ENCODE assay signal across 10 mouse cellular contexts in the genomic region with DNA sequence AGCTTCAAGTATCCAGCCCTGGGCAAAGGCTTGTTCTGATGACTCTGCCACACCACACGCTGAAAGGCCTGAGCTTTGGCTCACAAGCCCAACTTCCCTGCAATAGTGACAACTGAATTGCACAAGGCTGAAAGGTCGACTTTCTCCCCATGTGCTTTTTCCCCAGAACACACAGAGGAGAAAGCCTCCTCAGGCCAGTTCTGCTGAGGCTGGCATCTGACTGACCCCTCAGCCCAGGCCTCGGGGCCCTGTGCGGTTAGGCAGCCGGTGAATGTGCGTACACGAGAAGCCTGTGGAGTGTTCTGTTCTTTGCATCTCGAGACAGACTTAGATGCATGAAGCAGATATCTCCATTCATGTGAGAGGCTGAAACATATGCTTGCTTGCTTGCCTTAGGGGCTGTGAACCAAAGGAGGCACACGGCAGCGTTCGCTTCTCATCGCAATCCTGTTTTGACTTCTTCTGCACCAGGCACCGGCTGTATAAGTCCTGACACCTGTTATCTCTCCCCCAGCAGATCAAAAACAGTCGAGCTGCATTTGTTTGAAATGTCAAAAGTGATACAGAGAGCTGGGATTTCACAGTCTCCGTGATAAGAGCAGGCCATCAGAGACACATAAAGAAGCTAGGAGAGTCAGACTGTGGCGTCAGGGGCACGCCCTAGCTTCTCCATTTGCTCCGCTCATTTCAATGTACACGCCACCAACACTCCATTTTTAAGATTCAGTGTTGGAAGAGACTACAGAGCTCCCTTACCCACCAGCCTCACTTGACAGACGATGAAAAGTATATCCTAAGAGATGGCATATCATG. TPM values are rescaled to one million over a fixed set of nuclear protein-coding genes. Genes with fewer than 3 reads are reported as not detected.
A peak's percentile ranks its signal among the peaks of the same experiment; 100 is the strongest.
DNase-seq lines count a peak whose midpoint lies in the region; ATAC-seq lines count a peak whose summit lies in the region.
"Had no signal": no experiment of that assay in that cellular context is flagged by ENCODE, and none has a peak within 500 bp of the region (broad histone marks: within the 10 kb centered on the region; RNA-seq: fewer than 3 reads in every experiment).

No protein-coding gene starts in this region.

- no peak overlapping the region for H3K27ac ChIP-seq in embryonic facial prominence, embryonic 14.5 days (replicated peaks; ENCODE audit: low read depth, low read length)
- H3K27ac ChIP-seq in embryonic facial prominence, embryonic 10.5 days (replicated peaks), result no peak overlapping the region
- H3K27ac ChIP-seq in forebrain, embryonic 14.5 days (ENCODE audit: low read depth, low read length), result peak overlapping the region; percentile 95
- no peak overlapping the region for H3K27ac ChIP-seq in midbrain, embryonic 12.5 days (replicated peaks)
- H3K27ac ChIP-seq: limb, embryonic 15.5 days had no signal

- no peaks in the 10 kb centered on the region for H3K9me3 ChIP-seq in embryonic facial prominence, embryonic 14.5 days (ENCODE audit: control insufficient read depth, low read length)
- H3K9me3 ChIP-seq in embryonic facial prominence, embryonic 10.5 days, result no peaks in the 10 kb centered on the region
- no peaks in the 10 kb centered on the region for H3K9me3 ChIP-seq in forebrain, embryonic 14.5 days (replicated peaks; ENCODE audit: control insufficient read depth, low read length)
- H3K9me3 ChIP-seq in midbrain, embryonic 12.5 days, result no peaks in the 10 kb centered on the region
- H3K9me3 ChIP-seq: limb, embryonic 15.5 days had no signal

- H3K4me3 ChIP-seq in embryonic facial prominence, embryonic 14.5 days (ENCODE audit: low read depth, low read length), result no peak overlapping the region
- no peak overlapping the region for H3K4me3 ChIP-seq in embryonic facial prominence, embryonic 10.5 days
- peak overlapping the region; percentile 49 for H3K4me3 ChIP-seq in forebrain, embryonic 14.5 days (ENCODE audit: low read depth, low read length)
- no peak overlapping the region for H3K4me3 ChIP-seq in midbrain, embryonic 12.5 days
- H3K4me3 ChIP-seq: limb, embryonic 15.5 days had no signal

- peaks cover 60% of the 10 kb centered on the region for H3K4me1 ChIP-seq in embryonic facial prominence, embryonic 14.5 days (ENCODE audit: control insufficient read depth, insufficient read depth, low read length)
- H3K4me1 ChIP-seq in embryonic facial prominence, embryonic 10.5 days, result peaks cover 44% of the 10 kb centered on the region
- H3K4me1 ChIP-seq in forebrain, embryonic 14.5 days (ENCODE audit: control insufficient read depth, insufficient read depth, low read length), result peaks cover 48% of the 10 kb centered on the region
- H3K4me1 ChIP-seq in midbrain, embryonic 12.5 days, result peaks cover 48% of the 10 kb centered on the region

- peak; percentile 50 for DNase-seq in embryonic facial prominence, embryonic 14.5 days (ENCODE audit: low spot score)
- no peak for DNase-seq in embryonic facial prominence, embryonic 10.5 days (ENCODE audit: low spot score)
- peak; percentile 17 to 58 for DNase-seq in layer of hippocampus, adult 18-20 months (ENCODE audit: low spot score in 2 of 2)
- DNase-seq in layer of hippocampus, adult 9-11 months, result no peak
- DNase-seq in forebrain, embryonic 14.5 days (ENCODE audit: low spot score), result peak; percentile 80
- DNase-seq: cerebellum, adult 9-10 months had no signal

- 52% methylated on average over 20 of the region's 20 CpGs for WGBS in embryonic facial prominence, embryonic 14.5 days
- WGBS in embryonic facial prominence, embryonic 10.5 days, result 75% methylated on average over 20 of the region's 20 CpGs
- 35% methylated on average over 20 of the region's 20 CpGs for WGBS in forebrain, embryonic 14.5 days
- 78% methylated on average over 20 of the region's 20 CpGs for WGBS in midbrain, embryonic 12.5 days

- H3K36me3 ChIP-seq in embryonic facial prominence, embryonic 14.5 days (ENCODE audit: control insufficient read depth, insufficient read depth, low read length), result no peaks in the 10 kb centered on the region
- H3K36me3 ChIP-seq in embryonic facial prominence, embryonic 10.5 days (replicated peaks), result no peaks in the 10 kb centered on the region
- H3K36me3 ChIP-seq in forebrain, embryonic 14.5 days (ENCODE audit: control insufficient read depth, insufficient read depth, low read length), result peaks cover 12% of the 10 kb centered on the region; the same call in 1 of the 2 replicates
- peaks cover 8% of the 10 kb centered on the region; the same call in 1 of the 2 replicates for H3K36me3 ChIP-seq in midbrain, embryonic 12.5 days
- H3K36me3 ChIP-seq: limb, embryonic 15.5 days had no signal

- no peak overlapping the region for H3K9ac ChIP-seq in embryonic facial prominence, embryonic 14.5 days (ENCODE audit: low read depth, low read length)
- H3K9ac ChIP-seq in forebrain, embryonic 14.5 days (ENCODE audit: low read length), result peak overlapping the region; percentile 57
- H3K9ac ChIP-seq in midbrain, embryonic 12.5 days (replicated peaks), result no peak overlapping the region
- H3K9ac ChIP-seq: limb, embryonic 15.5 days had no signal

- 0 out of 2 replicates have a peak, but pooled peaks have one; percentile 38 for ATAC-seq in embryonic facial prominence, embryonic 14.5 days (ENCODE audit: low read depth)
- ATAC-seq in forebrain, embryonic 14.5 days, result peak; percentile 74
- ATAC-seq in midbrain, embryonic 12.5 days (ENCODE audit: low FRiP score, low read depth), result no peak
- no peak for ATAC-seq in cerebellum, adult (ENCODE audit: insufficient number of reproducible peaks, low FRiP score, low TSS enrichment)
- ATAC-seq in granulocyte monocyte progenitor cell, adult 5-6 weeks (replicated peaks; ENCODE audit: poor library complexity, severe bottlenecking), result no peak

- no peaks in the 10 kb centered on the region; the same call in 1 of the 2 replicates for H3K27me3 ChIP-seq in embryonic facial prominence, embryonic 14.5 days (replicated peaks; ENCODE audit: control insufficient read depth, insufficient read depth, low read length)
- H3K27me3 ChIP-seq in embryonic facial prominence, embryonic 10.5 days (replicated peaks; ENCODE audit: low read depth, poor library complexity, severe bottlenecking), result peaks cover 17% of the 10 kb centered on the region
- H3K27me3 ChIP-seq in forebrain, embryonic 14.5 days (replicated peaks; ENCODE audit: control insufficient read depth, insufficient read depth, low read length), result no peaks in the 10 kb centered on the region
- H3K27me3 ChIP-seq in midbrain, embryonic 12.5 days, result no peaks in the 10 kb centered on the region
- H3K27me3 ChIP-seq: limb, embryonic 15.5 days had no signal

- peak overlapping the region; percentile 20; the same call in 1 of the 2 replicates for H3K4me2 ChIP-seq in embryonic facial prominence, embryonic 14.5 days (ENCODE audit: low read depth, low read length)
- H3K4me2 ChIP-seq in forebrain, embryonic 14.5 days (ENCODE audit: low read length), result peak overlapping the region; percentile 58
- peak overlapping the region; percentile 77 for H3K4me2 ChIP-seq in midbrain, embryonic 12.5 days (replicated peaks)
- H3K4me2 ChIP-seq: limb, embryonic 15.5 days had no signal

RNA-seq across cellular contexts. Expression of gene Rtp4, which starts 2.1 kb away (rescaled TPM):
- 7.9 and 8.4 TPM in 2 replicates for polyA plus RNA-seq in embryonic facial prominence, embryonic 14.5 days (2014; fragmentation: Nextera tagmentation; extraction: Ambion mirVana)
- polyA plus RNA-seq in embryonic facial prominence, embryonic 10.5 days (2016; fragmentation: Nextera tagmentation; extraction: Ambion mirVana), result 0.73 and 1.2 TPM in 2 replicates
- total RNA-seq in layer of hippocampus, adult 18-20 months (2021), result 1 to 10 TPM; 1.5 TPM
- polyA plus RNA-seq in forebrain, embryonic 14.5 days (2014; fragmentation: Nextera tagmentation; extraction: Ambion mirVana), result 3.1 and 4.0 TPM in 2 replicates
- 2.9 and 3.0 TPM in 2 replicates for polyA plus RNA-seq in midbrain, embryonic 12.5 days (2016; fragmentation: Nextera tagmentation; extraction: Ambion mirVana)
- total RNA-seq in granulocyte monocyte progenitor cell, adult 5-6 weeks (2014; fragmentation: Nextera tagmentation), result 1.7 and 2.0 TPM in 2 replicates
- total RNA-seq in granulocyte monocyte progenitor cell, adult 5-6 weeks (2017), result 2.2 and 3.6 TPM in 2 replicates

RNA-seq across cellular contexts. Expression of gene Masp1, which starts 2.7 kb away (rescaled TPM):
- 7.3 and 7.7 TPM in 2 replicates for polyA plus RNA-seq in embryonic facial prominence, embryonic 14.5 days (2014; fragmentation: Nextera tagmentation; extraction: Ambion mirVana)
- polyA plus RNA-seq in embryonic facial prominence, embryonic 10.5 days (2016; fragmentation: Nextera tagmentation; extraction: Ambion mirVana), result 4.2 and 4.5 TPM in 2 replicates
- total RNA-seq in layer of hippocampus, adult 18-20 months (2021), result 10 to 100 TPM in 1 of 2 experiments, 1 to 10 TPM in 1; 9.9 to 10.6 TPM
- polyA plus RNA-seq in forebrain, embryonic 14.5 days (2014; fragmentation: Nextera tagmentation; extraction: Ambion mirVana), result 44.6 and 47.4 TPM in 2 replicates
- 32.0 and 32.8 TPM in 2 replicates for polyA plus RNA-seq in midbrain, embryonic 12.5 days (2016; fragmentation: Nextera tagmentation; extraction: Ambion mirVana)
- not detected in 2 replicates for total RNA-seq in granulocyte monocyte progenitor cell, adult 5-6 weeks (2014; fragmentation: Nextera tagmentation)
- not detected in 2 replicates for total RNA-seq in granulocyte monocyte progenitor cell, adult 5-6 weeks (2017)

Comparison
In these comparisons a context has a peak if more than half of its experiments do, and no peak if none do; other contexts are left out.
1. DNase-seq: peak in embryonic facial prominence, embryonic 14.5 days (single experiment), layer of hippocampus, adult 18-20 months (2 of 2) and forebrain, embryonic 14.5 days (single experiment); none in embryonic facial prominence, embryonic 10.5 days (single experiment) and layer of hippocampus, adult 9-11 months (single experiment).
2. ATAC-seq: peak in embryonic facial prominence, embryonic 14.5 days (single experiment) and forebrain, embryonic 14.5 days (single experiment); none in midbrain, embryonic 12.5 days (single experiment), cerebellum, adult (single experiment) and granulocyte monocyte progenitor cell, adult 5-6 weeks (single experiment).
3. H3K4me2 ChIP-seq: peak in every context shown above with its lines; median percentile 77 in midbrain, embryonic 12.5 days; 58 in forebrain, embryonic 14.5 days; 20 in embryonic facial prominence, embryonic 14.5 days.